Mouse (Mus musculus) intestine, embryonic 14.5 days (tissue): Measurements from ENCODE around the gene Zdbf2. TPM values are rescaled to one million over a fixed set of nuclear protein-coding genes. Genes with fewer than 3 reads are reported as not detected.

Experiments
- microRNA-seq: library from miRNA; unstranded; fragments of <30 nt; microRNA quantifications from one replicate; pipeline ENCODE4, GENCODE M21; 2016
- polyA plus RNA-seq: library from polyadenylated mRNA; unstranded; fragments of >200 nt; fragmentation: Nextera tagmentation; extraction: Ambion mirVana; gene quantifications from 2 replicates; pipeline ENCODE4 v1.2.1, GENCODE M21; 2014

Gene Zdbf2
- polyA plus RNA-seq, 1 experiment from 2014 or later: 7.5 TPM

Small RNAs within 50 kb of the gene (microRNA-seq; reads per million reads assigned to microRNA genes)
- gene Gm24513: 0.59 reads per million

Other genes with a start within 250 kb of the Zdbf2 start
- 14.7 and 16.1 TPM in 2 replicates for gene Ino80d, start 158.6 kb upstream of the Zdbf2 start, polyA plus RNA-seq
- 798 and 813 TPM in 2 replicates for gene Eef1b2, start 96.4 kb upstream of the Zdbf2 start, polyA plus RNA-seq
- 140 and 146 TPM in 2 replicates for gene Ndufs1, start 96.4 kb upstream of the Zdbf2 start, polyA plus RNA-seq
- gene Gpr1, start 58.7 kb upstream of the Zdbf2 start, polyA plus RNA-seq: 0.09 TPM in 1 of 2 replicates, not detected in the other
- 2.9 and 3.0 TPM in 2 replicates for gene Adam23, start 172.6 kb downstream of the Zdbf2 start, polyA plus RNA-seq